Mouse (Mus musculus) Patski (cell line): ENCODE data around the gene Olfr523. TPM values are rescaled to one million over a fixed set of nuclear protein-coding genes. Genes with fewer than 3 reads are reported as not detected.

Experiments
- ATAC-seq: fragments of 100-300 bp; one replicate; pipeline ENCODE4 v1.8.0; 2021
- CTCF ChIA-PET: fragments of 350-600 bp; sonication (Branson Sonifier 250); formaldehyde crosslinking; loops from one replicate; lab custom pipeline; 2022; ENCODE audit warnings: inconsistent platforms; lab: Charles Lee
- POLR2A ChIA-PET: fragments of 350-600 bp; sonication (Branson Sonifier 250); formaldehyde crosslinking; loops from one replicate; lab custom pipeline; 2022; ENCODE audit warnings: antibody characterized with exemption, inconsistent platforms; lab: Charles Lee
- DNase-seq: peaks from one replicate; pipeline ENCODE4 v3.0.0-alpha.2; 2011; ENCODE audit warnings: low read depth, low spot score
- H3K27me3 ChIP-seq: fragments of 371-371 bp; one replicate; pipeline ENCODE4 v1.5.1; 2021
- CTCF ChIP-seq: fragments of 100-300 bp; IDR thresholded peaks from one replicate; pipeline ENCODE4 v1.5.1; 2021
- in situ Hi-C: fragments of 300-500 bp; cut with MboI; formaldehyde crosslinking; loops from 3 replicates; pipeline ENCODE4 v1.11.1; 2018; ENCODE audit warnings: low pct_unique_long_range_greater_than_20kb, mixed read lengths
- polyA plus RNA-seq: library from polyadenylated mRNA; unstranded; gene quantifications from one replicate; pipeline ENCODE4 v1.2.3, GENCODE M21; 2021

Olfr523 gene
- polyA plus RNA-seq, 1 experiment from 2014 or later, result not detected

- TF ChIP-seq CTCF, result no peak
- ATAC-seq (no peak), DNase-seq (no peak)
- POLR2A ChIA-PET, result no interaction called here
- H3K27me3 ChIP-seq, result peaks cover 16% of the 10 kb centered on the region
- in situ Hi-C loops, result no loop called here
- CTCF ChIA-PET, result no interaction called here
Observed at GRCm38 (mm10) chr7:140192851-140193250, 19.8 kb downstream of the Olfr523 start.

- TF ChIP-seq CTCF, result no peak
- in situ Hi-C loops, result no loop called here
- POLR2A ChIA-PET, result no interaction called here
Observed at GRCm38 (mm10) chr7:140194031-140194430, 21.0 kb downstream of the Olfr523 start.

GRCm38 (mm10) chr7:140196002-140196401, 23.0 kb downstream of the Olfr523 start:
- TF ChIP-seq CTCF, result no peak
- in situ Hi-C loops, result no loop called here
- H3K27me3 ChIP-seq, result peaks cover 16% of the 10 kb centered on the region
- ATAC-seq, result no peak
- no peak for DNase-seq
- POLR2A ChIA-PET, result no interaction called here
- CTCF ChIA-PET, result no interaction called here

More at GRCm38 (mm10) chr7:140194031-140194430, 21.0 kb downstream of the Olfr523 start:
- no peak for ATAC-seq
- peaks cover 16% of the 10 kb centered on the region for H3K27me3 ChIP-seq
- no peak for DNase-seq
- CTCF ChIA-PET, result no interaction called here

GRCm38 (mm10) chr7:140201090-140201489, 28.1 kb downstream of the Olfr523 start:
- CTCF ChIA-PET, result no interaction called here
- ATAC-seq (no peak), DNase-seq (no peak)
- no peaks in the 10 kb centered on the region for H3K27me3 ChIP-seq
- no peak for TF ChIP-seq CTCF
- in situ Hi-C loops, result no loop called here
- POLR2A ChIA-PET, result no interaction called here

GRCm38 (mm10) chr7:140205864-140206263, 32.8 kb downstream of the Olfr523 start, which contains the start of gene Olfr524:
TSS of gene Olfr524 (minus strand) at chr7:140205964.
- in situ Hi-C loops, result no loop called here
- ATAC-seq (no peak), DNase-seq (no peak)
- peaks cover 9% of the 10 kb centered on the region for H3K27me3 ChIP-seq
- no peak for TF ChIP-seq CTCF
- ChIA-PET POLR2A (no interaction called here), CTCF (interaction anchor here (3.3 kb wide), 1 partner anchor 18 kb away, joined by 11 read pairs; no protein-coding TSS in a partner anchor)

GRCm38 (mm10) chr7:140206904-140207303, 33.9 kb downstream of the Olfr523 start:
- ChIA-PET CTCF (interaction anchor here (3.3 kb wide), 1 partner anchor 19 kb away, joined by 11 read pairs; no protein-coding TSS in a partner anchor), POLR2A (no interaction called here)
- H3K27me3 ChIP-seq, result peaks cover 9% of the 10 kb centered on the region
- in situ Hi-C loops, result no loop called here
- no peak for TF ChIP-seq CTCF
- DNase-seq (no peak), ATAC-seq (no peak)

- in situ Hi-C loops, result no loop called here
- DNase-seq, result no peak
- no peak for ATAC-seq
- no peak for TF ChIP-seq CTCF
- H3K27me3 ChIP-seq, result peaks cover 9% of the 10 kb centered on the region
- CTCF ChIA-PET, result interaction anchor here (3.3 kb wide), 1 partner anchor 20 kb away, joined by 11 read pairs; no protein-coding TSS in a partner anchor
- POLR2A ChIA-PET, result no interaction called here
Observed at GRCm38 (mm10) chr7:140208153-140208552, 35.1 kb downstream of the Olfr523 start.

GRCm38 (mm10) chr7:140208677-140209076, 35.7 kb downstream of the Olfr523 start:
- ChIA-PET CTCF (interaction anchor here (3.3 kb wide), 1 partner anchor 21 kb away, joined by 11 read pairs; no protein-coding TSS in a partner anchor), POLR2A (no interaction called here)
- peaks cover 9% of the 10 kb centered on the region for H3K27me3 ChIP-seq
- DNase-seq, result no peak
- in situ Hi-C loops, result no loop called here
- TF ChIP-seq CTCF, result no peak
- no peak for ATAC-seq

GRCm38 (mm10) chr7:140213841-140214240, 40.8 kb downstream of the Olfr523 start:
- H3K27me3 ChIP-seq, result peaks cover 12% of the 10 kb centered on the region
- TF ChIP-seq CTCF, result no peak
- ChIA-PET CTCF (interaction anchor here (1.4 kb wide), 1 partner anchor 73 kb away, joined by 3 read pairs; no protein-coding TSS in a partner anchor), POLR2A (no interaction called here)
- no peak for DNase-seq
- in situ Hi-C loops, result no loop called here
- ATAC-seq, result no peak

GRCm38 (mm10) chr7:140217967-140218366, 45.0 kb downstream of the Olfr523 start, which contains the start of gene Cd163l1:
TSS of gene Cd163l1 (plus strand) at chr7:140218267.
- DNase-seq (no peak), ATAC-seq (no peak)
- in situ Hi-C loops, result no loop called here
- ChIA-PET CTCF (no interaction called here), POLR2A (no interaction called here)
- no peak for TF ChIP-seq CTCF
- H3K27me3 ChIP-seq, result peaks cover 7% of the 10 kb centered on the region

- no peak for TF ChIP-seq CTCF
- DNase-seq (no peak), ATAC-seq (no peak)
- ChIA-PET POLR2A (no interaction called here), CTCF (no interaction called here)
- H3K27me3 ChIP-seq, result peaks cover 7% of the 10 kb centered on the region
- in situ Hi-C loops, result no loop called here
Observed at GRCm38 (mm10) chr7:140219268-140219667, 46.3 kb downstream of the Olfr523 start.
